Comparison of ENCODE assay signal across 18 mouse cellular contexts in genomic region chr8:73142660-73143395, GRCm38 (mm10).
DNase-seq lines count a peak whose midpoint lies in the region; ATAC-seq and TF ChIP-seq lines count a peak whose summit lies in the region.
"Had no signal": no experiment of that assay in that cellular context is flagged by ENCODE, and none has a peak within 500 bp of the region (broad histone marks: within the 10 kb centered on the region; RNA-seq: fewer than 3 reads in every experiment).

No protein-coding gene starts in this region.

- H3K9ac ChIP-seq in hindbrain, embryonic 11.5 days (ENCODE audit: low read depth, low read length): no peak overlapping the region
- no peak overlapping the region for H3K9ac ChIP-seq in hindbrain, postnatal 0 days (replicated peaks; ENCODE audit: low read length)
- no peak overlapping the region for H3K9ac ChIP-seq in forebrain, postnatal 0 days
- no peak overlapping the region for H3K9ac ChIP-seq in midbrain, embryonic 13.5 days (replicated peaks)
- H3K9ac ChIP-seq: embryonic facial prominence, embryonic 12.5 days; limb, embryonic 15.5 days; neural tube, embryonic 13.5 days had no signal

- no peak for TF ChIP-seq CTCF in hindbrain, postnatal 0 days (IDR thresholded peaks at IDR 0.05; ENCODE audit: low read depth)
- TF ChIP-seq CTCF in forebrain, postnatal 0 days (IDR thresholded peaks at IDR 0.05; ENCODE audit: low read depth): no peak
- no peak for TF ChIP-seq CTCF in kidney, adult 2 months (conservative IDR thresholded peaks at IDR 0.05; ENCODE audit: insufficient read depth, insufficient read length, low read depth, low read length)

- no peaks in the 10 kb centered on the region for H3K36me3 ChIP-seq in hindbrain, embryonic 11.5 days (ENCODE audit: control insufficient read depth, insufficient read depth, low read length)
- no peaks in the 10 kb centered on the region for H3K36me3 ChIP-seq in hindbrain, postnatal 0 days (ENCODE audit: insufficient read depth, low read length)
- no peaks in the 10 kb centered on the region for H3K36me3 ChIP-seq in forebrain, postnatal 0 days (ENCODE audit: insufficient read depth)
- H3K36me3 ChIP-seq in midbrain, embryonic 13.5 days: no peaks in the 10 kb centered on the region
- H3K36me3 ChIP-seq in kidney, adult 2 months (ENCODE audit: control insufficient read depth, insufficient read depth, low read length): no peaks in the 10 kb centered on the region
- H3K36me3 ChIP-seq: embryonic facial prominence, embryonic 12.5 days; limb, embryonic 15.5 days; neural tube, embryonic 13.5 days had no signal

- no peaks in the 10 kb centered on the region for H3K9me3 ChIP-seq in hindbrain, embryonic 11.5 days (ENCODE audit: control insufficient read depth, low read length)
- H3K9me3 ChIP-seq in hindbrain, postnatal 0 days (ENCODE audit: low read length): no peaks in the 10 kb centered on the region
- no peaks in the 10 kb centered on the region for H3K9me3 ChIP-seq in forebrain, postnatal 0 days (ENCODE audit: low read length)
- H3K9me3 ChIP-seq in midbrain, embryonic 13.5 days: no peaks in the 10 kb centered on the region
- H3K9me3 ChIP-seq: embryonic facial prominence, embryonic 12.5 days; limb, embryonic 15.5 days; megakaryocyte, embryonic 14.5 days; neural tube, embryonic 13.5 days had no signal

- H3K4me3 ChIP-seq in hindbrain, embryonic 11.5 days (ENCODE audit: low read depth, low read length): no peak overlapping the region
- H3K4me3 ChIP-seq in hindbrain, postnatal 0 days (ENCODE audit: low read length): no peak overlapping the region
- H3K4me3 ChIP-seq in forebrain, postnatal 0 days (ENCODE audit: low read depth, low read length): no peak overlapping the region
- H3K4me3 ChIP-seq in midbrain, embryonic 13.5 days (replicated peaks): no peak overlapping the region
- no peak overlapping the region for H3K4me3 ChIP-seq in kidney, adult 2 months (ENCODE audit: insufficient read depth, low read depth, low read length)
- H3K4me3 ChIP-seq: embryonic facial prominence, embryonic 12.5 days; limb, embryonic 15.5 days; megakaryocyte, embryonic 14.5 days; neural tube, embryonic 13.5 days had no signal

- no peak for DNase-seq in hindbrain, embryonic 11.5 days (ENCODE audit: low spot score)
- no peak for DNase-seq in hindbrain, postnatal 0 days (ENCODE audit: low spot score)
- peak; percentile 4 for DNase-seq in ZHBTc4 (ENCODE audit: low read depth, low spot score)
- peak; percentile 61 for DNase-seq in forebrain, postnatal 0 days
- no peak for DNase-seq in kidney, adult 11 months
- DNase-seq in adrenal gland, postnatal 36 days: no peak
- DNase-seq in kidney, adult 2 months: no peak
- DNase-seq: B cell, adult 2 months; cerebellum, adult 9-11 months; heart, postnatal 36 days; kidney, adult 9 months; right cerebral cortex, adult 18-20 months had no signal

- no peak for TF ChIP-seq POLR2A in kidney, adult 2 months (IDR thresholded peaks at IDR 0.05; ENCODE audit: low read depth, low read length)

- no peak overlapping the region for H3K4me2 ChIP-seq in hindbrain, embryonic 11.5 days (replicated peaks; ENCODE audit: low read depth, low read length)
- no peak overlapping the region for H3K4me2 ChIP-seq in hindbrain, postnatal 0 days (ENCODE audit: low read depth, low read length)
- H3K4me2 ChIP-seq in forebrain, postnatal 0 days (ENCODE audit: low read depth): no peak overlapping the region
- H3K4me2 ChIP-seq in midbrain, embryonic 13.5 days (replicated peaks): no peak overlapping the region
- H3K4me2 ChIP-seq: embryonic facial prominence, embryonic 12.5 days; limb, embryonic 15.5 days; neural tube, embryonic 13.5 days had no signal

- no peaks in the 10 kb centered on the region for H3K4me1 ChIP-seq in hindbrain, embryonic 11.5 days (replicated peaks; ENCODE audit: control insufficient read depth, insufficient read depth, low read length)
- H3K4me1 ChIP-seq in hindbrain, postnatal 0 days (ENCODE audit: insufficient read depth, low read length): no peaks in the 10 kb centered on the region
- H3K4me1 ChIP-seq in forebrain, postnatal 0 days (ENCODE audit: insufficient read depth): no peaks in the 10 kb centered on the region; the same call in 1 of the 2 replicates
- H3K4me1 ChIP-seq in midbrain, embryonic 13.5 days (replicated peaks): peaks cover 13% of the 10 kb centered on the region
- H3K4me1 ChIP-seq in kidney, adult 2 months (ENCODE audit: control insufficient read depth, insufficient read depth, low read length): no peaks in the 10 kb centered on the region
- H3K4me1 ChIP-seq: embryonic facial prominence, embryonic 12.5 days; limb, embryonic 15.5 days; megakaryocyte, embryonic 14.5 days had no signal

- no peaks in the 10 kb centered on the region for H3K27me3 ChIP-seq in hindbrain, embryonic 11.5 days (ENCODE audit: control insufficient read depth, insufficient read depth, low read length)
- no peaks in the 10 kb centered on the region for H3K27me3 ChIP-seq in hindbrain, postnatal 0 days (ENCODE audit: insufficient read depth, low read length)
- no peaks in the 10 kb centered on the region for H3K27me3 ChIP-seq in forebrain, postnatal 0 days (ENCODE audit: insufficient read depth, low read length)
- H3K27me3 ChIP-seq in midbrain, embryonic 13.5 days: no peaks in the 10 kb centered on the region
- H3K27me3 ChIP-seq in kidney, adult 2 months (replicated peaks; ENCODE audit: control insufficient read depth, insufficient read depth, low read length): no peaks in the 10 kb centered on the region
- H3K27me3 ChIP-seq: embryonic facial prominence, embryonic 12.5 days; limb, embryonic 15.5 days; megakaryocyte, embryonic 14.5 days; neural tube, embryonic 13.5 days had no signal

- ATAC-seq in hindbrain, embryonic 11.5 days (ENCODE audit: low FRiP score): peak; percentile 61; the same call in 1 of the 2 replicates
- ATAC-seq in hindbrain, postnatal 0 days: no peak
- ATAC-seq in forebrain, postnatal 0 days: peak; percentile 93
- peak; percentile 82 for ATAC-seq in midbrain, embryonic 13.5 days
- ATAC-seq: activated CD4-positive, CD25-positive, alpha-beta regulatory T cell, adult 4 months had no signal

- H3K27ac ChIP-seq in hindbrain, embryonic 11.5 days (ENCODE audit: low read depth, low read length): no peak overlapping the region
- no peak overlapping the region for H3K27ac ChIP-seq in hindbrain, postnatal 0 days
- peak overlapping the region; percentile 30 for H3K27ac ChIP-seq in forebrain, postnatal 0 days (ENCODE audit: low read depth, low read length)
- 0 out of 2 replicates have a peak overlapping the region, but pooled peaks have one; percentile 9 for H3K27ac ChIP-seq in midbrain, embryonic 13.5 days
- no peak overlapping the region for H3K27ac ChIP-seq in kidney, adult 2 months (ENCODE audit: insufficient read depth, low read depth, low read length)
- H3K27ac ChIP-seq: embryonic facial prominence, embryonic 12.5 days; limb, embryonic 15.5 days; neural tube, embryonic 13.5 days had no signal

- 17% methylated on average over 1 of the region's 1 CpGs for WGBS in hindbrain, embryonic 11.5 days
- WGBS in hindbrain, postnatal 0 days: 18% methylated on average over 1 of the region's 1 CpGs
- WGBS in forebrain, postnatal 0 days: 5% methylated on average over 1 of the region's 1 CpGs
- 13% methylated on average over 1 of the region's 1 CpGs for WGBS in midbrain, embryonic 13.5 days
- 53% methylated on average over 1 of the region's 1 CpGs for WGBS in kidney, adult 2 months

Comparison
In these comparisons a context has a peak if more than half of its experiments do, and no peak if none do; other contexts are left out.
1. DNase-seq: peak in ZHBTc4 (single experiment) and forebrain, postnatal 0 days (single experiment); none in hindbrain, embryonic 11.5 days (single experiment), hindbrain, postnatal 0 days (single experiment), kidney, adult 11 months (single experiment), adrenal gland, postnatal 36 days (0 of 2) and kidney, adult 2 months (single experiment).
2. H3K27ac ChIP-seq: peak in forebrain, postnatal 0 days (single experiment) and midbrain, embryonic 13.5 days (single experiment); none in hindbrain, embryonic 11.5 days (single experiment), hindbrain, postnatal 0 days (single experiment) and kidney, adult 2 months (single experiment).